9 mouse cellular contexts compared by ENCODE assay signal in genomic region chr7:123500239-123501219, GRCm38 (mm10). TPM values are rescaled to one million over a fixed set of nuclear protein-coding genes. Genes with fewer than 3 reads are reported as not detected.
DNase-seq lines count a peak whose midpoint lies in the region; ATAC-seq and TF ChIP-seq lines count a peak whose summit lies in the region.
"Had no signal": no experiment of that assay in that cellular context is flagged by ENCODE, and none has a peak within 500 bp of the region (broad histone marks: within the 10 kb centered on the region; RNA-seq: fewer than 3 reads in every experiment).

Zkscan2 (minus strand) TSS chr7:123500449.

- peak; percentile 80 for TF ChIP-seq POLR2A in olfactory bulb, adult 2 months (IDR thresholded peaks at IDR 0.05; ENCODE audit: insufficient read depth, low read depth, low read length)

- H3K4me3 ChIP-seq in liver, embryonic 15.5 days (replicated peaks), result peak within 1 kb of the TSS; percentile 45
- H3K4me3 ChIP-seq in olfactory bulb, adult 2 months (ENCODE audit: insufficient read depth, low read depth, low read length), result peak within 1 kb of the TSS; percentile 90

- H3K9ac ChIP-seq in liver, embryonic 15.5 days, result no peak within 1 kb of the TSS

- DNase-seq in Muller cell, postnatal 12 days (ENCODE audit: inconsistent ontology term), result peak; percentile 96
- peak; percentile 92 for DNase-seq in cerebellum, adult 9-10 months
- DNase-seq in forelimb bud, embryonic 11.5 days (ENCODE audit: low read depth, low spot score), result peak; percentile 93
- DNase-seq in heart, postnatal 25 days (ENCODE audit: low spot score), result peak; percentile 5
- peak; percentile 89 to 93 for DNase-seq in layer of hippocampus, adult 18-20 months (ENCODE audit: low spot score in 2 of 2)
- DNase-seq in thymus, postnatal 14 days, result peak; percentile 63

- intact Hi-C loops in heart, postnatal 25 days (cut with DNase I), result no loop called here

- H3K27me3 ChIP-seq in liver, embryonic 15.5 days, result peaks cover 24% of the 10 kb centered on the region

- no peak for ATAC-seq in liver, embryonic 15.5 days (ENCODE audit: insufficient read depth)

- no peak within 1 kb of the TSS for H3K27ac ChIP-seq in liver, embryonic 15.5 days (replicated peaks)
- peak within 1 kb of the TSS; percentile 98 for H3K27ac ChIP-seq in olfactory bulb, adult 2 months (ENCODE audit: insufficient read depth, low read depth, low read length)

- H3K36me3 ChIP-seq in liver, embryonic 15.5 days (replicated peaks), result no peaks in the 10 kb centered on the region
- H3K36me3 ChIP-seq: G1E had no signal

- peak within 1 kb of the TSS; percentile 66 for H3K4me2 ChIP-seq in liver, embryonic 15.5 days

- WGBS in liver, embryonic 15.5 days (ENCODE audit: insufficient replicate concordance), result 3% methylated on average over 70 of the region's 71 CpGs
- WGBS in olfactory bulb, adult 2 months, result under 1% methylated on average over 69 of the region's 71 CpGs

- peak; percentile 24; the same call in 1 of the 2 replicates for TF ChIP-seq CTCF in olfactory bulb, adult 2 months (IDR thresholded peaks at IDR 0.05; ENCODE audit: insufficient read depth, low read depth, low read length)

- no peaks in the 10 kb centered on the region for H3K4me1 ChIP-seq in liver, embryonic 15.5 days (replicated peaks)
- H3K4me1 ChIP-seq in olfactory bulb, adult 2 months (ENCODE audit: control insufficient read depth, insufficient read depth, low read length), result peaks cover 13% of the 10 kb centered on the region

- H3K9me3 ChIP-seq in liver, embryonic 15.5 days (replicated peaks), result no peaks in the 10 kb centered on the region

RNA-seq across cellular contexts. Expression of gene Zkscan2, which starts in this region (rescaled TPM):
- total RNA-seq in heart, postnatal 25 days (2021), result under 1 TPM; 0.08 to 0.18 TPM
- total RNA-seq in layer of hippocampus, adult 18-20 months (2021), result 10 to 100 TPM; 16.0 to 17.3 TPM
- polyA plus RNA-seq in liver, embryonic 15.5 days (2015; fragmentation: Nextera tagmentation; extraction: Ambion mirVana), result 0.05 and 0.08 TPM in 2 replicates
- not detected in 2 replicates for polyA plus RNA-seq in olfactory bulb, adult 2 months (2012; ENCODE audit: insufficient read depth, insufficient read length, low replicate concordance, missing spikeins)
- polyA plus RNA-seq: G1E had no signal

Comparison
In these comparisons a context has a peak if more than half of its experiments do, and no peak if none do; other contexts are left out.
1. RNA of gene Zkscan2 (total RNA-seq): 16.0 to 17.3 TPM in layer of hippocampus, adult 18-20 months; 0.08 to 0.18 TPM in heart, postnatal 25 days; every median in the first group is over 10 times any median in the second.
2. RNA of gene Zkscan2 (polyA plus RNA-seq): not detected in olfactory bulb, adult 2 months; 0.05 to 0.08 TPM in liver, embryonic 15.5 days; every median in the first group is over 10 times any median in the second.
3. Peak in DNase-seq in heart, postnatal 25 days; RNA of the gene not detected or under 1 TPM.
4. DNase-seq: peak in every context shown above with its lines; median percentile 96 in Muller cell, postnatal 12 days; 93 in forelimb bud, embryonic 11.5 days; 92 in cerebellum, adult 9-10 months; 91 in layer of hippocampus, adult 18-20 months; 63 in thymus, postnatal 14 days; 5 in heart, postnatal 25 days.